Mouse (Mus musculus): ENCODE measurements around the gene Mgll.
A peak's percentile ranks its signal among the peaks of the same experiment; 100 is the strongest.

Mgll gene

GRCm38 (mm10) chr6:88804966-88805577, 80.9 kb downstream of the Mgll start:
- DNase-seq: no peak

- peak in 1 of 2 experiments; percentile 55 for DNase-seq
Measured at GRCm38 (mm10) chr6:88809091-88810037, 85.2 kb downstream of the Mgll start.

GRCm38 (mm10) chr6:88810291-88810690, 86.1 kb downstream of the Mgll start:
- DNase-seq: no peak

GRCm38 (mm10) chr6:88811396-88811795, 87.2 kb downstream of the Mgll start:
- DNase-seq: no peak

- peak in 1 of 2 experiments; percentile 27 for DNase-seq
Measured at GRCm38 (mm10) chr6:88811880-88812400, 87.7 kb downstream of the Mgll start.

- peak in 1 of 2 experiments; percentile 68 for DNase-seq
Measured at GRCm38 (mm10) chr6:88812886-88813285, 88.7 kb downstream of the Mgll start.

GRCm38 (mm10) chr6:88813832-88814231, 89.6 kb downstream of the Mgll start:
- DNase-seq: no peak

GRCm38 (mm10) chr6:88815036-88815435, 90.8 kb downstream of the Mgll start:
- DNase-seq: no peak

- no peak for DNase-seq
Measured at GRCm38 (mm10) chr6:88815489-88815888, 91.3 kb downstream of the Mgll start.

GRCm38 (mm10) chr6:88816913-88817312, 92.7 kb downstream of the Mgll start:
- DNase-seq: no peak

- peak in 1 of 2 experiments; percentile 58 for DNase-seq
Measured at GRCm38 (mm10) chr6:88820853-88821252, 96.6 kb downstream of the Mgll start.

- no peak for DNase-seq
Measured at GRCm38 (mm10) chr6:88821294-88821693, 97.1 kb downstream of the Mgll start.

GRCm38 (mm10) chr6:88821901-88822300, 97.7 kb downstream of the Mgll start:
- peak; percentile 74 to 92 for DNase-seq

GRCm38 (mm10) chr6:88824183-88824582, 100.0 kb downstream of the Mgll start:
- no peak for DNase-seq

- no peak for DNase-seq
Measured at GRCm38 (mm10) chr6:88826088-88826487, 101.9 kb downstream of the Mgll start.

GRCm38 (mm10) chr6:88826545-88826944, 102.3 kb downstream of the Mgll start:
- peak; percentile 82 to 89 for DNase-seq

- DNase-seq: peak in 1 of 2 experiments; percentile 29
Measured at GRCm38 (mm10) chr6:88826965-88827364, 102.8 kb downstream of the Mgll start.

GRCm38 (mm10) chr6:88827395-88828205, 103.4 kb downstream of the Mgll start:
- DNase-seq: peak in 1 of 2 experiments; percentile 37

GRCm38 (mm10) chr6:88828206-88829009, 104.2 kb downstream of the Mgll start:
- no peak for DNase-seq

GRCm38 (mm10) chr6:88829579-88829978, 105.4 kb downstream of the Mgll start:
- no peak for DNase-seq

GRCm38 (mm10) chr6:88830112-88830702, 106.0 kb downstream of the Mgll start:
- DNase-seq: no peak
